ENCODE assay signal across 22 mouse cellular contexts in the genomic region with DNA sequence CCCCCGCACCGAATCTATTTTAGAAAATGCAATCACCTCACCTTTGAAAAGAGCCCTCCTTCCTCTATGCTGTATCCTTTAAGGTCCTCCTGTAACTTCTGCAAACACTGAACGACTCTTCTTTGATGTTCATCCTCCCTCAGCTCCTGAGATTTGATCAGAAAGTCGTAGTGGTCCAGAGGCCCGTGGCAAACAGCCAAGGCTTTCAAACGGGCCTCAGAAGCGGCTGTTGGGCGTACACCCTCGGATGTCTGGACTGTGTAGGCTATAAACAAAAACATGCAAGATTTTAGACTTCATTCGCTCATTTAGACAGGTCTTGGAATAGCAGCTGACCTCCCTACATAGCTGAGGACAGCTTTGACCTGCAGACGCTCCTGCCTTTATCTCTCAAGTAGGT. TPM values are rescaled to one million over a fixed set of nuclear protein-coding genes. Genes with fewer than 3 reads are reported as not detected.
DNase-seq lines count a peak whose midpoint lies in the region; ATAC-seq and TF ChIP-seq lines count a peak whose summit lies in the region.
"Had no signal": no experiment of that assay in that cellular context is flagged by ENCODE, and none has a peak within 500 bp of the region (broad histone marks: within the 10 kb centered on the region; RNA-seq: fewer than 3 reads in every experiment).

No protein-coding gene starts in this region.

- H3K36me3 ChIP-seq in lung, embryonic 14.5 days (ENCODE audit: insufficient read depth) = 0 out of 2 replicates have a peak, but pooled peaks cover 4% of the 10 kb centered on the region
- H3K36me3 ChIP-seq: hindbrain, embryonic 15.5 days had no signal

- intact Hi-C loops in gastrocnemius, adult 2 months (cut with DNase I) = loop anchor here (5.0 kb wide), 1 partner anchor 73 kb away; no protein-coding TSS in a partner anchor
- intact Hi-C loops in gastrocnemius, postnatal 36 days (cut with DNase I) = no loop called here

- H3K4me3 ChIP-seq in gastrocnemius, adult 2 months = no peak overlapping the region
- no peak overlapping the region for H3K4me3 ChIP-seq in lung, embryonic 14.5 days (ENCODE audit: low read depth, low read length)
- H3K4me3 ChIP-seq: embryonic facial prominence, embryonic 12.5 days; embryonic facial prominence, embryonic 15.5 days; heart, embryonic 12.5 days; heart, embryonic 15.5 days; hindbrain, embryonic 12.5 days; hindbrain, embryonic 15.5 days had no signal

- no peaks in the 10 kb centered on the region for H3K9me3 ChIP-seq in lung, embryonic 14.5 days (ENCODE audit: low read depth, low read length)
- H3K9me3 ChIP-seq: heart, embryonic 15.5 days; hindbrain, embryonic 15.5 days had no signal

- no peaks in the 10 kb centered on the region for H3K27me3 ChIP-seq in lung, embryonic 14.5 days (ENCODE audit: insufficient read depth, low read length)
- H3K27me3 ChIP-seq: embryonic facial prominence, embryonic 12.5 days; embryonic facial prominence, embryonic 15.5 days; heart, embryonic 12.5 days; heart, embryonic 15.5 days; hindbrain, embryonic 12.5 days; hindbrain, embryonic 15.5 days; Patski had no signal

- H3K4me2 ChIP-seq in lung, embryonic 14.5 days = no peak overlapping the region
- H3K4me2 ChIP-seq: embryonic facial prominence, embryonic 12.5 days; embryonic facial prominence, embryonic 15.5 days; heart, embryonic 12.5 days; heart, embryonic 15.5 days; hindbrain, embryonic 12.5 days; hindbrain, embryonic 15.5 days had no signal

- peak overlapping the region; percentile 1; the same call in 1 of the 2 replicates for H3K27ac ChIP-seq in gastrocnemius, adult 2 months
- H3K27ac ChIP-seq in lung, embryonic 14.5 days (ENCODE audit: low read depth) = no peak overlapping the region
- H3K27ac ChIP-seq: embryonic facial prominence, embryonic 12.5 days; embryonic facial prominence, embryonic 15.5 days; heart, embryonic 15.5 days; hindbrain, embryonic 12.5 days; hindbrain, embryonic 15.5 days had no signal

- TF ChIP-seq CTCF in gastrocnemius, adult 2 months (IDR thresholded peaks at IDR 0.05) = no peak
- no peak for TF ChIP-seq CTCF in lung, embryonic 14.5 days (IDR thresholded peaks at IDR 0.05; ENCODE audit: low read depth)

- WGBS in lung, embryonic 14.5 days = 47% methylated on average over 11 of the region's 11 CpGs

- no peaks in the 10 kb centered on the region for H3K4me1 ChIP-seq in lung, embryonic 14.5 days (ENCODE audit: insufficient read depth)

- no peak for DNase-seq in gastrocnemius, adult 2 months
- no peak for DNase-seq in gastrocnemius, postnatal 36 days
- DNase-seq in lung, embryonic 14.5 days = peak; percentile 59
- DNase-seq in lung, adult 18-20 months = no peak
- peak; percentile 20 for DNase-seq in lung, postnatal 36 days
- no peak for DNase-seq in lung, postnatal 14 days
- DNase-seq: adrenal gland, postnatal 10 days; cerebellum, adult 11 months; cerebellum, adult 2 months; cerebellum, adult 9-11 months; cerebellum, postnatal 25 days; forebrain, postnatal 0 days; gastrocnemius, postnatal 25 days; heart, postnatal 10 days had no signal

- no peak overlapping the region for H3K9ac ChIP-seq in lung, embryonic 14.5 days
- H3K9ac ChIP-seq: embryonic facial prominence, embryonic 12.5 days; embryonic facial prominence, embryonic 15.5 days; forebrain, postnatal 0 days; heart, embryonic 12.5 days; heart, embryonic 15.5 days; hindbrain, embryonic 12.5 days; hindbrain, embryonic 15.5 days had no signal

- ATAC-seq in lung, embryonic 14.5 days (ENCODE audit: insufficient read depth) = no peak
- ATAC-seq: forebrain, embryonic 14.5 days; forebrain, postnatal 0 days; Patski had no signal

RNA-seq across cellular contexts. Expression of a gene that starts 24.1 kb away (rescaled TPM):
- total RNA-seq in gastrocnemius, adult 2 months (2021) = 10 to 100 TPM in 1 of 2 experiments, 1 to 10 TPM in 1; 8.7 to 12.6 TPM
- total RNA-seq in gastrocnemius, postnatal 36 days (2021) = 10 to 100 TPM in 1 of 2 experiments, 1 to 10 TPM in 1; 8.5 to 10.5 TPM
- 7.7 and 8.2 TPM in 2 replicates for polyA plus RNA-seq in lung, embryonic 14.5 days (2014; fragmentation: Nextera tagmentation; extraction: Ambion mirVana)

RNA-seq across cellular contexts. Expression of a gene that starts 47.6 kb away (rescaled TPM):
- total RNA-seq in gastrocnemius, adult 2 months (2021) = 100 to 1,000 TPM; 165 to 166 TPM
- total RNA-seq in gastrocnemius, postnatal 36 days (2021) = 100 to 1,000 TPM; 140 to 160 TPM
- polyA plus RNA-seq in lung, embryonic 14.5 days (2014; fragmentation: Nextera tagmentation; extraction: Ambion mirVana) = 367 and 368 TPM in 2 replicates

Comparison
In these comparisons a context has a peak if more than half of its experiments do, and no peak if none do; other contexts are left out.
1. DNase-seq: peak in lung, embryonic 14.5 days (single experiment) and lung, postnatal 36 days (single experiment); none in gastrocnemius, adult 2 months (single experiment), gastrocnemius, postnatal 36 days (0 of 2), lung, adult 18-20 months (0 of 2) and lung, postnatal 14 days (single experiment).